Mouse (Mus musculus) small intestine, adult 2 months (tissue): ENCODE measurements around the gene Fer.

ENCODE experiments used
- CTCF ChIP-seq: fragments of 200-500 bp; IDR thresholded peaks from 2 replicates; pipeline ENCODE4 v1.5.1; 2012; ENCODE audit warnings: low read depth, mild to moderate bottlenecking, control low read depth, inconsistent platforms, low read length, moderate library complexity, mixed read lengths; ENCODE audit not compliant: insufficient replicate concordance, insufficient read length; ENCODE audit errors: extremely low read depth
- POLR2A ChIP-seq: fragments of 200-500 bp; IDR thresholded peaks from 2 replicates; pipeline ENCODE4 v1.6.1; 2012; ENCODE audit warnings: low read depth, mild to moderate bottlenecking, control low read depth, inconsistent platforms, low read length, moderate library complexity

DNA sequence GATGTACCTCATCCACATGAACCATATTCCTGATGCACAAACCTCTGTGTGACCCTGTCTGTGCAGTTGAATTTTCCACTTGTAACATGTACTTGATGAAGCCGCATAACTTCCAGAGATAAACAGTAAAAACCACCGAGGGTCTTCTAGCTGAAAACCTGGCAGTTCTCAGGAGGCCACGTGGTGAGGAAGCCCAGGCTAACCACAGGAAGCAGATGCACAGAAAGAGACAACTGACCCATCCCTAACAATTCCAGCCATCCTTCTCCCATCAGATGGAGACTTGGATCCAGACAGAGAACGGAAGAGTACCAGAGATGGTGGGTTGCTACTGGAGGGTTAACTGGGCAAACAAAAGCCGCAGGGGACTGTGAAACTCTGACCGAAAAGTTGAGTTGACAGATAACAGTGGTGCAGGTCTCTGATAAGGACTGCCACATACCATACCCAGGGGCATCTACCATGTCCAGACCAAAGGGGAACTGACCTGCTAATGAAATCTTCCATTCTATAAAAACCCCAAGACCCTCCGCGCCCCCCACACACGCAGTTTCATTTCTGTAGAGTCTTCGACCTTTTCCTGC lies 44.3 kb upstream of the Fer start:
- no peak for TF ChIP-seq CTCF
- no peak for TF ChIP-seq POLR2A
